Mouse (Mus musculus): ENCODE data around the gene Tmem87a.

- TF ChIP-seq HCFC1 (IDR thresholded peaks at IDR 0.05; ENCODE audit: borderline replicate concordance, insufficient read depth, low read length) (no peak), ZC3H11A (IDR thresholded peaks at IDR 0.05; ENCODE audit: borderline replicate concordance, low read depth, low read length) (no peak)
Observed at GRCm38 (mm10) chr2:120450724-120451123, 46.8 kb upstream of the Tmem87a start.
